Mouse (Mus musculus): ENCODE data around the gene Gm8994.

GRCm38 (mm10) chr6:136295821-136296220 is 31.5 kb upstream of the Gm8994 start:
- TF ChIP-seq CTCF (IDR thresholded peaks at IDR 0.05) (no peak), EP300 (IDR thresholded peaks at IDR 0.05) (no peak)

Data from lung, postnatal 0 days (tissue).